Mouse (Mus musculus): ENCODE data around the gene Plcl2. TPM values are rescaled to one million over a fixed set of nuclear protein-coding genes. Genes with fewer than 3 reads are reported as not detected.

Plcl2 gene
- polyA plus RNA-seq, 1 experiment from 2014 or later = 5.9 TPM

- H3K27me3 ChIP-seq (ENCODE audit: control insufficient read depth, insufficient read depth, low read length) = no peaks in the 10 kb centered on the region
- no peak overlapping the region for H3K9ac ChIP-seq (replicated peaks; ENCODE audit: low read depth, low read length)
- no peaks in the 10 kb centered on the region for H3K9me3 ChIP-seq (ENCODE audit: control insufficient read depth, low read depth, low read length)
- H3K4me1 ChIP-seq (ENCODE audit: control insufficient read depth, insufficient read depth, low read length) = no peaks in the 10 kb centered on the region
- H3K4me3 ChIP-seq (ENCODE audit: low read depth, low read length) = no peak overlapping the region
- WGBS = 93% methylated on average over 2 of the region's 2 CpGs
- no peak for ATAC-seq (ENCODE audit: insufficient number of reproducible peaks, insufficient read depth, low FRiP score, low read depth)
- no peak overlapping the region for H3K4me2 ChIP-seq (replicated peaks; ENCODE audit: low read depth, low read length)
- H3K27ac ChIP-seq (ENCODE audit: low read length) = no peak overlapping the region
- no peaks in the 10 kb centered on the region for H3K36me3 ChIP-seq (ENCODE audit: control insufficient read depth, insufficient read depth, low read length)
These were observed 219.8 kb downstream of the Plcl2 start for GRCm38 (mm10) chr17:50729031-50729430.

GRCm38 (mm10) chr17:50729577-50729976 lies 220.4 kb downstream of the Plcl2 start:
- Histone ChIP-seq H3K27ac (ENCODE audit: low read length) (no peak overlapping the region), H3K27me3 (ENCODE audit: control insufficient read depth, insufficient read depth, low read length) (no peaks in the 10 kb centered on the region), H3K4me2 (replicated peaks; ENCODE audit: low read depth, low read length) (no peak overlapping the region), H3K9me3 (ENCODE audit: control insufficient read depth, low read depth, low read length) (no peaks in the 10 kb centered on the region), H3K4me3 (ENCODE audit: low read depth, low read length) (no peak overlapping the region), H3K36me3 (ENCODE audit: control insufficient read depth, insufficient read depth, low read length) (no peaks in the 10 kb centered on the region), H3K4me1 (ENCODE audit: control insufficient read depth, insufficient read depth, low read length) (no peaks in the 10 kb centered on the region), H3K9ac (replicated peaks; ENCODE audit: low read depth, low read length) (no peak overlapping the region)
- no peak for ATAC-seq (ENCODE audit: insufficient number of reproducible peaks, insufficient read depth, low FRiP score, low read depth)
- WGBS = 82% methylated on average over 6 of the region's 6 CpGs

- H3K27ac ChIP-seq (ENCODE audit: low read length) = no peak overlapping the region
- H3K27me3 ChIP-seq (ENCODE audit: control insufficient read depth, insufficient read depth, low read length) = no peaks in the 10 kb centered on the region
- 85% methylated on average over 2 of the region's 2 CpGs for WGBS
- H3K36me3 ChIP-seq (ENCODE audit: control insufficient read depth, insufficient read depth, low read length) = no peaks in the 10 kb centered on the region
- H3K9ac ChIP-seq (replicated peaks; ENCODE audit: low read depth, low read length) = no peak overlapping the region
- ATAC-seq (ENCODE audit: insufficient number of reproducible peaks, insufficient read depth, low FRiP score, low read depth) = no peak
- no peak overlapping the region for H3K4me3 ChIP-seq (ENCODE audit: low read depth, low read length)
- no peak overlapping the region for H3K4me2 ChIP-seq (replicated peaks; ENCODE audit: low read depth, low read length)
- no peaks in the 10 kb centered on the region for H3K9me3 ChIP-seq (ENCODE audit: control insufficient read depth, low read depth, low read length)
- 0 out of 2 replicates have a peak, but pooled peaks cover 4% of the 10 kb centered on the region for H3K4me1 ChIP-seq (ENCODE audit: control insufficient read depth, insufficient read depth, low read length)
These were observed 221.7 kb downstream of the Plcl2 start for GRCm38 (mm10) chr17:50730896-50731295.

GRCm38 (mm10) chr17:50731876-50732275 lies 222.7 kb downstream of the Plcl2 start:
- Histone ChIP-seq H3K9me3 (ENCODE audit: control insufficient read depth, low read depth, low read length) (no peaks in the 10 kb centered on the region), H3K4me1 (ENCODE audit: control insufficient read depth, insufficient read depth, low read length) (0 out of 2 replicates have a peak, but pooled peaks cover 4% of the 10 kb centered on the region), H3K27me3 (ENCODE audit: control insufficient read depth, insufficient read depth, low read length) (no peaks in the 10 kb centered on the region), H3K4me2 (replicated peaks; ENCODE audit: low read depth, low read length) (no peak overlapping the region), H3K27ac (ENCODE audit: low read length) (no peak overlapping the region), H3K36me3 (ENCODE audit: control insufficient read depth, insufficient read depth, low read length) (no peaks in the 10 kb centered on the region), H3K4me3 (ENCODE audit: low read depth, low read length) (no peak overlapping the region), H3K9ac (replicated peaks; ENCODE audit: low read depth, low read length) (no peak overlapping the region)
- WGBS = 89% methylated on average over 5 of the region's 5 CpGs
- no peak for ATAC-seq (ENCODE audit: insufficient number of reproducible peaks, insufficient read depth, low FRiP score, low read depth)

GRCm38 (mm10) chr17:50733390-50733789 lies 224.2 kb downstream of the Plcl2 start:
- Histone ChIP-seq H3K36me3 (ENCODE audit: control insufficient read depth, insufficient read depth, low read length) (no peaks in the 10 kb centered on the region), H3K4me2 (replicated peaks; ENCODE audit: low read depth, low read length) (no peak overlapping the region), H3K4me3 (ENCODE audit: low read depth, low read length) (no peak overlapping the region), H3K27ac (ENCODE audit: low read length) (no peak overlapping the region), H3K9me3 (ENCODE audit: control insufficient read depth, low read depth, low read length) (no peaks in the 10 kb centered on the region), H3K4me1 (ENCODE audit: control insufficient read depth, insufficient read depth, low read length) (0 out of 2 replicates have a peak, but pooled peaks cover 4% of the 10 kb centered on the region), H3K9ac (replicated peaks; ENCODE audit: low read depth, low read length) (no peak overlapping the region), H3K27me3 (ENCODE audit: control insufficient read depth, insufficient read depth, low read length) (no peaks in the 10 kb centered on the region)
- ATAC-seq (ENCODE audit: insufficient number of reproducible peaks, insufficient read depth, low FRiP score, low read depth) = no peak
- 88% methylated on average over 7 of the region's 7 CpGs for WGBS

GRCm38 (mm10) chr17:50734781-50735180 lies 225.6 kb downstream of the Plcl2 start:
- WGBS = 90% methylated on average over 6 of the region's 6 CpGs
- no peak for ATAC-seq (ENCODE audit: insufficient number of reproducible peaks, insufficient read depth, low FRiP score, low read depth)
- no peaks in the 10 kb centered on the region for H3K36me3 ChIP-seq (ENCODE audit: control insufficient read depth, insufficient read depth, low read length)
- H3K27me3 ChIP-seq (ENCODE audit: control insufficient read depth, insufficient read depth, low read length) = no peaks in the 10 kb centered on the region
- no peak overlapping the region for H3K27ac ChIP-seq (ENCODE audit: low read length)
- no peaks in the 10 kb centered on the region for H3K9me3 ChIP-seq (ENCODE audit: control insufficient read depth, low read depth, low read length)
- no peak overlapping the region for H3K4me2 ChIP-seq (replicated peaks; ENCODE audit: low read depth, low read length)
- H3K4me1 ChIP-seq (ENCODE audit: control insufficient read depth, insufficient read depth, low read length) = 0 out of 2 replicates have a peak, but pooled peaks cover 4% of the 10 kb centered on the region
- H3K4me3 ChIP-seq (ENCODE audit: low read depth, low read length) = no peak overlapping the region
- no peak overlapping the region for H3K9ac ChIP-seq (replicated peaks; ENCODE audit: low read depth, low read length)

GRCm38 (mm10) chr17:50735382-50735954 lies 226.3 kb downstream of the Plcl2 start:
- H3K9me3 ChIP-seq (ENCODE audit: control insufficient read depth, low read depth, low read length) = no peaks in the 10 kb centered on the region
- H3K4me1 ChIP-seq (ENCODE audit: control insufficient read depth, insufficient read depth, low read length) = 0 out of 2 replicates have a peak, but pooled peaks cover 4% of the 10 kb centered on the region
- 81% methylated on average over 4 of the region's 4 CpGs for WGBS
- H3K4me2 ChIP-seq (replicated peaks; ENCODE audit: low read depth, low read length) = no peak overlapping the region
- no peak overlapping the region for H3K27ac ChIP-seq (ENCODE audit: low read length)
- no peak overlapping the region for H3K4me3 ChIP-seq (ENCODE audit: low read depth, low read length)
- H3K9ac ChIP-seq (replicated peaks; ENCODE audit: low read depth, low read length) = no peak overlapping the region; the same call in 1 of the 2 replicates
- no peaks in the 10 kb centered on the region for H3K36me3 ChIP-seq (ENCODE audit: control insufficient read depth, insufficient read depth, low read length)
- ATAC-seq (ENCODE audit: insufficient number of reproducible peaks, insufficient read depth, low FRiP score, low read depth) = no peak
- no peaks in the 10 kb centered on the region for H3K27me3 ChIP-seq (ENCODE audit: control insufficient read depth, insufficient read depth, low read length)

GRCm38 (mm10) chr17:50735955-50736533 lies 226.8 kb downstream of the Plcl2 start:
- Histone ChIP-seq H3K36me3 (ENCODE audit: control insufficient read depth, insufficient read depth, low read length) (no peaks in the 10 kb centered on the region), H3K4me1 (ENCODE audit: control insufficient read depth, insufficient read depth, low read length) (0 out of 2 replicates have a peak, but pooled peaks cover 4% of the 10 kb centered on the region), H3K9ac (replicated peaks; ENCODE audit: low read depth, low read length) (no peak overlapping the region), H3K4me3 (ENCODE audit: low read depth, low read length) (no peak overlapping the region), H3K27ac (ENCODE audit: low read length) (no peak overlapping the region), H3K9me3 (ENCODE audit: control insufficient read depth, low read depth, low read length) (no peaks in the 10 kb centered on the region), H3K4me2 (replicated peaks; ENCODE audit: low read depth, low read length) (no peak overlapping the region), H3K27me3 (ENCODE audit: control insufficient read depth, insufficient read depth, low read length) (no peaks in the 10 kb centered on the region)
- ATAC-seq (ENCODE audit: insufficient number of reproducible peaks, insufficient read depth, low FRiP score, low read depth) = no peak
- 74% methylated on average over 8 of the region's 8 CpGs for WGBS

Data from stomach, embryonic 14.5 days (tissue).